Comparison of ENCODE assay signal across 29 mouse cellular contexts in genomic region chr2:134821176-134821575, GRCm38 (mm10). TPM values are rescaled to one million over a fixed set of nuclear protein-coding genes. Genes with fewer than 3 reads are reported as not detected.
DNase-seq lines count a peak whose midpoint lies in the region; ATAC-seq and TF ChIP-seq lines count a peak whose summit lies in the region.
"Had no signal": no experiment of that assay in that cellular context is flagged by ENCODE, and none has a peak within 500 bp of the region (broad histone marks: within the 10 kb centered on the region; RNA-seq: fewer than 3 reads in every experiment).

No protein-coding gene starts in this region.

- no peak for TF ChIP-seq CTCF in liver, adult 2 months (IDR thresholded peaks at IDR 0.05; ENCODE audit: low read depth, low read length)

- peak; percentile 83 for DNase-seq in liver, adult 2 months (ENCODE audit: extremely low read depth, low read depth, low spot score)
- DNase-seq in liver, embryonic 11.5 days (ENCODE audit: low spot score) = no peak
- no peak for DNase-seq in lung, postnatal 4 days
- DNase-seq in lung, postnatal 36 days = peak; percentile 25
- DNase-seq in lung, postnatal 14 days = no peak
- DNase-seq: adrenal gland, adult 2 months; adrenal gland, postnatal 10 days; adrenal gland, postnatal 25 days; B cell, adult 2 months; cerebellum, adult 11 months; cerebellum, adult 18-20 months; cerebellum, adult 8-10 months; cerebellum, adult 9-11 months; cerebellum, postnatal 14 days; cerebellum, postnatal 36 days; embryo, embryonic 11 days had no signal

- peaks cover 14% of the 10 kb centered on the region; the same call in 1 of the 2 replicates for H3K79me2 ChIP-seq in liver, adult 2 months (ENCODE audit: control insufficient read depth, insufficient read depth, low read length)

- H3K9ac ChIP-seq in liver, adult 2 months (ENCODE audit: low read depth, low read length) = no peak overlapping the region
- no peak overlapping the region for H3K9ac ChIP-seq in liver, embryonic 11.5 days (ENCODE audit: low read depth, low read length)
- H3K9ac ChIP-seq in lung, embryonic 15.5 days = no peak overlapping the region
- H3K9ac ChIP-seq: embryonic facial prominence, embryonic 13.5 days; embryonic facial prominence, embryonic 15.5 days; forebrain, embryonic 12.5 days had no signal

- H3K4me3 ChIP-seq in liver, adult 2 months (ENCODE audit: insufficient read depth, low read depth, low read length) = no peak overlapping the region
- H3K4me3 ChIP-seq in liver, embryonic 11.5 days (ENCODE audit: low read depth, low read length) = no peak overlapping the region
- no peak overlapping the region for H3K4me3 ChIP-seq in lung, embryonic 15.5 days
- H3K4me3 ChIP-seq: embryonic facial prominence, embryonic 13.5 days; embryonic facial prominence, embryonic 15.5 days; erythroblast, embryonic 14.5 days; forebrain, embryonic 10.5 days; forebrain, embryonic 12.5 days had no signal

- 0 out of 2 replicates have a peak overlapping the region, but pooled peaks have one; percentile 29 for H3K27ac ChIP-seq in liver, adult 2 months (replicated peaks; ENCODE audit: insufficient read depth, low read depth, low read length)
- no peak overlapping the region for H3K27ac ChIP-seq in liver, embryonic 11.5 days (ENCODE audit: low read depth, low read length)
- H3K27ac ChIP-seq in lung, embryonic 15.5 days = peak overlapping the region; percentile 2; the same call in 1 of the 2 replicates
- H3K27ac ChIP-seq: embryonic facial prominence, embryonic 13.5 days; embryonic facial prominence, embryonic 15.5 days; forebrain, embryonic 10.5 days; forebrain, embryonic 12.5 days had no signal

- no peaks in the 10 kb centered on the region for H3K27me3 ChIP-seq in liver, adult 2 months (ENCODE audit: control insufficient read depth, insufficient read depth, low read length)
- no peaks in the 10 kb centered on the region for H3K27me3 ChIP-seq in liver, embryonic 11.5 days (replicated peaks; ENCODE audit: control insufficient read depth, insufficient read depth, low read length)
- no peaks in the 10 kb centered on the region for H3K27me3 ChIP-seq in lung, embryonic 15.5 days
- H3K27me3 ChIP-seq: CH12.LX; embryonic facial prominence, embryonic 13.5 days; embryonic facial prominence, embryonic 15.5 days; forebrain, embryonic 12.5 days; Patski had no signal

- H3K36me3 ChIP-seq in liver, adult 2 months (ENCODE audit: control insufficient read depth, insufficient read depth, low read length) = no peaks in the 10 kb centered on the region; the same call in 1 of the 2 replicates
- H3K36me3 ChIP-seq in liver, embryonic 11.5 days (ENCODE audit: control insufficient read depth, insufficient read depth, low read length) = no peaks in the 10 kb centered on the region
- H3K36me3 ChIP-seq in lung, embryonic 15.5 days = no peaks in the 10 kb centered on the region
- H3K36me3 ChIP-seq: embryonic facial prominence, embryonic 13.5 days; embryonic facial prominence, embryonic 15.5 days; forebrain, embryonic 10.5 days; forebrain, embryonic 12.5 days; G1E had no signal

- H3K4me2 ChIP-seq in liver, embryonic 11.5 days = no peak overlapping the region
- no peak overlapping the region for H3K4me2 ChIP-seq in lung, embryonic 15.5 days
- H3K4me2 ChIP-seq: embryonic facial prominence, embryonic 13.5 days; embryonic facial prominence, embryonic 15.5 days; forebrain, embryonic 12.5 days had no signal

- TF ChIP-seq POLR2A in liver, adult 2 months (IDR thresholded peaks at IDR 0.05; ENCODE audit: extremely low read depth, insufficient read depth, low read length) = no peak

- H3K4me1 ChIP-seq in liver, adult 2 months (ENCODE audit: control insufficient read depth, insufficient read depth, low read length) = peaks cover 15% of the 10 kb centered on the region; the same call in 1 of the 2 replicates
- no peaks in the 10 kb centered on the region for H3K4me1 ChIP-seq in liver, embryonic 11.5 days (replicated peaks; ENCODE audit: control insufficient read depth, insufficient read depth, low read length)
- peaks cover 36% of the 10 kb centered on the region for H3K4me1 ChIP-seq in lung, embryonic 15.5 days

- no peaks in the 10 kb centered on the region for H3K9me3 ChIP-seq in liver, embryonic 11.5 days (ENCODE audit: control insufficient read depth, low read length)
- no peaks in the 10 kb centered on the region for H3K9me3 ChIP-seq in lung, embryonic 15.5 days
- H3K9me3 ChIP-seq: embryonic facial prominence, embryonic 13.5 days; embryonic facial prominence, embryonic 15.5 days; forebrain, embryonic 10.5 days; forebrain, embryonic 12.5 days; G1E had no signal

- ATAC-seq in liver, embryonic 11.5 days (replicated peaks; ENCODE audit: low FRiP score) = no peak
- no peak for ATAC-seq in lung, embryonic 15.5 days (ENCODE audit: borderline replicate concordance, extremely low read depth, low FRiP score, low TSS enrichment)
- ATAC-seq: activated CD4-positive, CD25-positive, alpha-beta regulatory T cell, adult 4 months; CD4-positive, CD25-positive, alpha-beta regulatory T cell, adult 4 months; forebrain, embryonic 14.5 days; forebrain, embryonic 16.5 days; Patski had no signal

- WGBS in liver, adult 2 months = 46% methylated on average over 6 of the region's 6 CpGs
- 83% methylated on average over 6 of the region's 6 CpGs for WGBS in liver, embryonic 11.5 days
- 55% methylated on average over 6 of the region's 6 CpGs for WGBS in lung, embryonic 15.5 days

RNA-seq across cellular contexts. Expression of gene Plcb1, which starts 35.3 kb away (rescaled TPM):
- total RNA-seq in liver, adult 2 months (2014; rRNA removed) = 15.4 and 17.7 TPM in 2 replicates
- 0.88 and 0.95 TPM in 2 replicates for polyA plus RNA-seq in liver, adult 2 months (2012; rRNA removed)
- polyA plus RNA-seq in liver, embryonic 11.5 days (2014; fragmentation: Nextera tagmentation; extraction: Ambion mirVana) = 5.6 and 7.9 TPM in 2 replicates
- polyA plus RNA-seq in lung, embryonic 15.5 days (2015; fragmentation: Nextera tagmentation; extraction: Ambion mirVana) = 14.5 and 16.2 TPM in 2 replicates
- total RNA-seq: CH12.LX had no signal
- polyA plus RNA-seq: activated CD4-positive, CD25-positive, alpha-beta regulatory T cell, adult 4 months; CD4-positive, CD25-positive, alpha-beta regulatory T cell, adult 4 months; erythroblast, embryonic 14.5 days; G1E had no signal

Comparison
In these comparisons a context has a peak if more than half of its experiments do, and no peak if none do; other contexts are left out.
1. DNase-seq: peak in liver, adult 2 months (single experiment) and lung, postnatal 36 days (single experiment); none in liver, embryonic 11.5 days (single experiment), lung, postnatal 4 days (0 of 2) and lung, postnatal 14 days (single experiment).